Mouse (Mus musculus) adrenal gland, postnatal 25 days (tissue): ENCODE results near the gene Eif2ak1. TPM values are rescaled to one million over a fixed set of nuclear protein-coding genes. Genes with fewer than 3 reads are reported as not detected.

Experiments used
- DNase-seq: peaks from one replicate; pipeline ENCODE4 v3.0.0; 2021; ENCODE audit warnings: mixed read lengths
- total RNA-seq: library from RNA; stranded (reverse); gene quantifications from 2 replicates; pipeline ENCODE4 v1.2.3, GENCODE M21; 2021

The Eif2ak1 gene
- total RNA-seq, 1 experiment from 2014 or later = 42.0 TPM

DNA sequence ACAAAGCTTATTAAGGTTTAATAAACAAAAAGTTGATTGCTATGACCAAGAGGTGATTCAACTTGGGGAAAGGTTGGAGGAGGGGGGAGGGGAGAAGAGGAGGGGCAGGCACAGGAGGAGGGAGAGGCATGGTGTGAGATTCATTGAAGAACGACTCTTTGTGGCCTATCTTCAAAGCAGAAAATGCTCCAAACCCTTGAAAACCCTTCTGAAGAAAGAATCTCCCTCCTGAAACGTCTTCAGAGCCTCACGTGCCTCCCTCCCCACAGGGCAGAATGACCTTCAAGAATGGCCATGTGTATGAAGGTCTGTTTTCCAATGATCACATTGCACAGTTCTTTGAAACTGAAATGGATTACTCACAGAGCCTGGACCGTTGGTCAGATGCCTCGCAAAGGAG lies 132.4 kb downstream of the Eif2ak1 start:
- no peak for DNase-seq

Other genes with a start within 250 kb of the Eif2ak1 start
- gene Cyth3, start 195.3 kb upstream of the Eif2ak1 start, total RNA-seq = 156 and 193 TPM in 2 replicates
- 14.7 and 17.9 TPM in 2 replicates for gene Usp42, start 85.5 kb upstream of the Eif2ak1 start, total RNA-seq
- 0.21 TPM in 1 of 2 replicates, not detected in the other for gene Ankrd61, start 79.9 kb downstream of the Eif2ak1 start, total RNA-seq
- 38.3 and 44.5 TPM in 2 replicates for gene Aimp2, start 92.1 kb downstream of the Eif2ak1 start, total RNA-seq
- gene Pms2, start 92.2 kb downstream of the Eif2ak1 start, total RNA-seq = 9.4 and 11.0 TPM in 2 replicates
- gene Gm42421, start 110.4 kb downstream of the Eif2ak1 start, total RNA-seq = 1.8 TPM in 1 of 2 replicates, not detected in the other
- gene Rsph10b, start 115.2 kb downstream of the Eif2ak1 start, total RNA-seq = 3.8 and 4.9 TPM in 2 replicates
- gene Ccz1, start 197.1 kb downstream of the Eif2ak1 start, total RNA-seq = 61.5 and 66.8 TPM in 2 replicates
- gene Ocm, start 208.9 kb downstream of the Eif2ak1 start, total RNA-seq = not detected in 2 replicates